ENCODE assay signal across 8 mouse cellular contexts in genomic region chr3:109469465-109469864, GRCm38 (mm10).
DNase-seq lines count a peak whose midpoint lies in the region; ATAC-seq lines count a peak whose summit lies in the region.

No protein-coding gene starts in this region.

- no peak for ATAC-seq in megakaryocyte progenitor cell, adult 5-6 weeks (replicated peaks; ENCODE audit: poor library complexity)
- no peak for ATAC-seq in inflammation-experienced regulatory T-cells, adult 6 months

- DNase-seq in layer of hippocampus, adult 9-11 months = peak; percentile 23
- DNase-seq in layer of hippocampus, postnatal 25 days (ENCODE audit: extremely low spot score in 1 of 2, low spot score in 1 of 2) = no peak
- DNase-seq in adrenal gland, postnatal 10 days = peak; percentile 52
- peak; percentile 30 for DNase-seq in gastrocnemius, postnatal 25 days
- DNase-seq in lung, postnatal 14 days = peak; percentile 57
- DNase-seq in spleen, postnatal 4 days (ENCODE audit: low spot score in 2 of 2) = no peak

Comparison
In these comparisons a context has a peak if more than half of its experiments do, and no peak if none do; other contexts are left out.
1. DNase-seq: peak in layer of hippocampus, adult 9-11 months (single experiment), adrenal gland, postnatal 10 days (single experiment), gastrocnemius, postnatal 25 days (single experiment) and lung, postnatal 14 days (single experiment); none in layer of hippocampus, postnatal 25 days (0 of 2) and spleen, postnatal 4 days (0 of 2).